Mouse (Mus musculus): ENCODE results near the gene Fdx1l.

DNA sequence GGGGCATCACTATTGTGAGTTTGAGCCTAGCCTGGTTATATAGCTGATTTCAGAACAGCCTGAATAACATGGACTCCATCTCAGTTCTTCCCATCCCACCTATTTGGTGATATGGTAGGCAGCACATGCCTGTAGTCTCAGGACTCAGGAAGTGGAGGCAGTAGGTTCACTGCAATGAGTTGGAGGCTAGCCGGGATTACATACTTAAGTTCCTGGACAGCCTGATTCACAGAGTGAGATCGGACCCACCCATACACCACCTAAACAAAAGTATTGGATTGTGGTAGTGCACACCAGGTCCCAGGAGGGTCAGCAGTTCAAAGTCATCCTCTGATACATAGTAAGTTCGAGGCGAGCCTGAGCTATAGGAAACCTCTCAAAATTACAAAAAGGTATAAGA lies 773 bp downstream of the Fdx1l start:
- no peak for TF ChIP-seq CTCF (IDR thresholded peaks at IDR 0.05; ENCODE audit: low read depth)
- no peak for TF ChIP-seq EP300 (optimal IDR thresholded peaks at IDR 0.05)
